Mouse (Mus musculus): ENCODE results near the gene Fam90a1a. TPM values are rescaled to one million over a fixed set of nuclear protein-coding genes. Genes with fewer than 3 reads are reported as not detected.
"Not testable (repeated sequence)": the region's sequence is repeated elsewhere in the genome, so short reads cannot be mapped to it uniquely, and the experiment has no call there.

Fam90a1a gene
- not detected in 2 replicates for polyA plus RNA-seq (2015; fragmentation: Nextera tagmentation; extraction: Ambion mirVana)

- Histone ChIP-seq H3K4me3 (ENCODE audit: low read depth, low read length) (no peak within 1 kb of the TSS), H3K9ac (ENCODE audit: low read length) (no peak within 1 kb of the TSS), H3K27me3 (ENCODE audit: control insufficient read depth, insufficient read depth, low read length) (no peaks in the 10 kb centered on the region), H3K36me3 (ENCODE audit: control insufficient read depth, insufficient read depth, low read length) (no peaks in the 10 kb centered on the region), H3K4me2 (replicated peaks; ENCODE audit: low read depth) (no peak within 1 kb of the TSS), H3K27ac (replicated peaks) (no peak within 1 kb of the TSS), H3K9me3 (ENCODE audit: control insufficient read depth, low read length) (no peaks in the 10 kb centered on the region), H3K4me1 (replicated peaks; ENCODE audit: control insufficient read depth, insufficient read depth) (no peaks in the 10 kb centered on the region)
- TF ChIP-seq EP300 (optimal IDR thresholded peaks at IDR 0.05) (no peak), CTCF (IDR thresholded peaks at IDR 0.05; ENCODE audit: low read depth) (no peak)
- no peak for ATAC-seq (ENCODE audit: low FRiP score, low TSS enrichment)
- no peak for DNase-seq (ENCODE audit: low spot score)
- 87% methylated on average over 2 of the region's 2 CpGs for WGBS
Measured at GRCm38 (mm10) chr8:21958414-21958813, at the start of gene Fam90a1a. TSS of gene Fam90a1a (plus strand) at chr8:21958714.

DNA sequence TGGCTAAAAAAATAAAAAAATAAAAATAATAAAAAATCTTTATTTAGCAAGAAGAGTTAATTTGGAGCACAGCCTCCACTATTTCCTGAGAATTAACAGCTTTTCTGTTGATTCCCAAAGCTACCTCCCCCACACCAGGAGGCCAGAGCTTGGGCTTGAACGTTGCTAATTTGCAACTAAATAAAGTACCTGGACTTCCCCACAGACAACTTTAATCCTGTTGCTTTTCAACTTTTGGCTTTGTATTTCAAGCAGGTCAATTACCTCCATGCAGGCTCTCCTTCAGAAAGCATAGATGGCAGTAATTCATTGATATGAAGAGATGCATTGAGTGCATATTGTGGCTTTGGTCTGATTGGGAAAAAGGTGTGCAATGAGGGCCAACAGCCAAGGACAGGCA is 46.6 kb upstream of the Fam90a1a start:
- Histone ChIP-seq H3K4me3 (ENCODE audit: low read depth, low read length) (no peak overlapping the region), H3K9ac (ENCODE audit: low read length) (no peak overlapping the region), H3K4me2 (replicated peaks; ENCODE audit: low read depth) (no peak overlapping the region), H3K36me3 (ENCODE audit: control insufficient read depth, insufficient read depth, low read length) (no peaks in the 10 kb centered on the region), H3K4me1 (replicated peaks; ENCODE audit: control insufficient read depth, insufficient read depth) (no peaks in the 10 kb centered on the region), H3K27ac (replicated peaks) (no peak overlapping the region), H3K27me3 (ENCODE audit: control insufficient read depth, insufficient read depth, low read length) (no peaks in the 10 kb centered on the region), H3K9me3 (ENCODE audit: control insufficient read depth, low read length) (no peaks in the 10 kb centered on the region)
- WGBS = 29% methylated on average over 1 of the region's 1 CpGs
- no peak for TF ChIP-seq EP300 (optimal IDR thresholded peaks at IDR 0.05)
- TF ChIP-seq CTCF (IDR thresholded peaks at IDR 0.05; ENCODE audit: low read depth) = no peak
- DNase-seq (ENCODE audit: low spot score) = no peak
- ATAC-seq (ENCODE audit: low FRiP score, low TSS enrichment) = no peak

DNA sequence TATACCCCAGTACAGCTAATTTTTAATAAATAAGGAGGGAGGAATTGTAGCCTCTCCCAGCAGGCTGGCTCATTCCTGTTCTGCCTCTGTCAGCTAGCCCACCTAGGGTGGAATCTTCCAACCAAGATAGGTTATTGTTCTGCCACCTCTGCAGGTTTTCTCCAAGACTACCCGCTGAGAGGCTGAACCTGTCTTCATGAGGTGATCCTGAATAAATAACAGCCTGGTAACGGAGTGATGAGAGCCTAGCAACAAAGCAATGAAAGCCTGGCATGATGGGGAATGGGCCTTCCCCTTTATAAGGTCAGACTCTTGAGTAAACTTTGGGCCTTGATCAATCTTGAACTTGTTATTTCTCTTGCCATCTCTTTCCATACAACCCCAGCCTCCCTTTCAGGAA is 46.0 kb upstream of the Fam90a1a start:
- DNase-seq (ENCODE audit: low spot score) (no peak), ATAC-seq (ENCODE audit: low FRiP score, low TSS enrichment) (no peak)
- Histone ChIP-seq H3K9ac (ENCODE audit: low read length) (no peak overlapping the region), H3K9me3 (ENCODE audit: control insufficient read depth, low read length) (no peaks in the 10 kb centered on the region), H3K4me1 (replicated peaks; ENCODE audit: control insufficient read depth, insufficient read depth) (no peaks in the 10 kb centered on the region), H3K36me3 (ENCODE audit: control insufficient read depth, insufficient read depth, low read length) (no peaks in the 10 kb centered on the region), H3K27me3 (ENCODE audit: control insufficient read depth, insufficient read depth, low read length) (no peaks in the 10 kb centered on the region), H3K27ac (replicated peaks) (no peak overlapping the region), H3K4me2 (replicated peaks; ENCODE audit: low read depth) (no peak overlapping the region), H3K4me3 (ENCODE audit: low read depth, low read length) (no peak overlapping the region)
- TF ChIP-seq CTCF (IDR thresholded peaks at IDR 0.05; ENCODE audit: low read depth) = no peak
- no peak for TF ChIP-seq EP300 (optimal IDR thresholded peaks at IDR 0.05)
- WGBS = 21% methylated on average over 2 of the region's 2 CpGs

GRCm38 (mm10) chr8:21915625-21916024 is 42.9 kb upstream of the Fam90a1a start:
- 85% methylated on average over 3 of the region's 3 CpGs for WGBS
- Histone ChIP-seq H3K4me3 (ENCODE audit: low read depth, low read length) (no peak overlapping the region), H3K9ac (ENCODE audit: low read length) (no peak overlapping the region), H3K9me3 (ENCODE audit: control insufficient read depth, low read length) (no peaks in the 10 kb centered on the region), H3K4me1 (replicated peaks; ENCODE audit: control insufficient read depth, insufficient read depth) (no peaks in the 10 kb centered on the region), H3K27ac (replicated peaks) (no peak overlapping the region), H3K36me3 (ENCODE audit: control insufficient read depth, insufficient read depth, low read length) (no peaks in the 10 kb centered on the region), H3K4me2 (replicated peaks; ENCODE audit: low read depth) (no peak overlapping the region), H3K27me3 (ENCODE audit: control insufficient read depth, insufficient read depth, low read length) (no peaks in the 10 kb centered on the region)
- DNase-seq (ENCODE audit: low spot score) (no peak), ATAC-seq (ENCODE audit: low FRiP score, low TSS enrichment) (no peak)
- TF ChIP-seq CTCF (IDR thresholded peaks at IDR 0.05; ENCODE audit: low read depth) (no peak), EP300 (optimal IDR thresholded peaks at IDR 0.05) (no peak)

GRCm38 (mm10) chr8:21930754-21931153 is 27.8 kb upstream of the Fam90a1a start:
- not testable (repeated sequence) for H3K4me1 ChIP-seq (replicated peaks; ENCODE audit: control insufficient read depth, insufficient read depth); H3K9ac ChIP-seq (ENCODE audit: low read length); H3K4me3 ChIP-seq (ENCODE audit: low read depth, low read length); H3K27ac ChIP-seq (replicated peaks); H3K27me3 ChIP-seq (ENCODE audit: control insufficient read depth, insufficient read depth, low read length); ATAC-seq (ENCODE audit: low FRiP score, low TSS enrichment); H3K36me3 ChIP-seq (ENCODE audit: control insufficient read depth, insufficient read depth, low read length); H3K9me3 ChIP-seq (ENCODE audit: control insufficient read depth, low read length); DNase-seq (ENCODE audit: low spot score); H3K4me2 ChIP-seq (replicated peaks; ENCODE audit: low read depth)
- 82% methylated on average over 3 of the region's 3 CpGs for WGBS

DNA sequence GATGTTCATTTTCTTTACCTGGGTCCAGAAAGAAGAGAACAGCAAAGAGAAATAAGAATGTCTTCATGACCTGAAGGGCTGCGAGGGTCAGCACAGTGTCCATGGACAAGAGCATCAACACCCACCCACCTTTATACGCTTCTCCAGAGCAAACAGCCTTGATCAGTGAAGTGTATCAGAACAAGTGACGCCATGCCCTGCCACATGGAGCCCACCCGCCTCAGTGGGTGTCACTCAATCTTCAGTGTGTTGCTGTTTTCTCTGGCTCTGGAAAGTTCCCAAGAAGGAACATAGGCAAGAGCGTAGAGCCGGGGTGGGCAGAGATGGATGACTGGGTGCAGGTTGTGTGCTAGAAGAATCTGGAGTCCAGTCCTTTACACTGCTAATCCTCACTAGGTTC is 25.9 kb upstream of the Fam90a1a start, which contains the start of gene Defb15:
Gene Defb15 (minus strand): TSS at position 101 of the 400 bp plus-strand sequence.
- DNase-seq (ENCODE audit: low spot score) (no peak), ATAC-seq (ENCODE audit: low FRiP score, low TSS enrichment) (no peak)
- H3K4me2 ChIP-seq (replicated peaks; ENCODE audit: low read depth) = no peak within 1 kb of the TSS
- H3K27ac ChIP-seq (replicated peaks) = no peak within 1 kb of the TSS
- H3K4me3 ChIP-seq (ENCODE audit: low read depth, low read length) = no peak within 1 kb of the TSS
- H3K9ac ChIP-seq (ENCODE audit: low read length) = no peak within 1 kb of the TSS
- H3K36me3 ChIP-seq (ENCODE audit: control insufficient read depth, insufficient read depth, low read length) = no peaks in the 10 kb centered on the region
- no peaks in the 10 kb centered on the region for H3K27me3 ChIP-seq (ENCODE audit: control insufficient read depth, insufficient read depth, low read length)
- H3K4me1 ChIP-seq (replicated peaks; ENCODE audit: control insufficient read depth, insufficient read depth) = no peaks in the 10 kb centered on the region
- TF ChIP-seq EP300 (optimal IDR thresholded peaks at IDR 0.05) (no peak), CTCF (IDR thresholded peaks at IDR 0.05; ENCODE audit: low read depth) (no peak)
- 85% methylated on average over 6 of the region's 6 CpGs for WGBS
- no peaks in the 10 kb centered on the region for H3K9me3 ChIP-seq (ENCODE audit: control insufficient read depth, low read length)

- H3K9me3 ChIP-seq (ENCODE audit: control insufficient read depth, low read length); H3K4me1 ChIP-seq (replicated peaks; ENCODE audit: control insufficient read depth, insufficient read depth); H3K4me3 ChIP-seq (ENCODE audit: low read depth, low read length); H3K4me2 ChIP-seq (replicated peaks; ENCODE audit: low read depth); H3K27me3 ChIP-seq (ENCODE audit: control insufficient read depth, insufficient read depth, low read length); ATAC-seq (ENCODE audit: low FRiP score, low TSS enrichment); H3K36me3 ChIP-seq (ENCODE audit: control insufficient read depth, insufficient read depth, low read length); DNase-seq (ENCODE audit: low spot score); H3K27ac ChIP-seq (replicated peaks); H3K9ac ChIP-seq (ENCODE audit: low read length): not testable (repeated sequence)
- WGBS = 85% methylated on average over 4 of the region's 4 CpGs
Measured at GRCm38 (mm10) chr8:21938052-21938451, 20.5 kb upstream of the Fam90a1a start, which contains the start of gene Defb35. TSS of gene Defb35 (plus strand) at chr8:21938352.

Data from stomach, postnatal 0 days (tissue).